Mouse (Mus musculus) layer of hippocampus, postnatal 36 days (tissue): ENCODE measurements around the gene Znrf2. TPM values are rescaled to one million over a fixed set of nuclear protein-coding genes. Genes with fewer than 3 reads are reported as not detected.
A peak's percentile ranks its signal among the peaks of the same experiment; 100 is the strongest.

Source experiments
- DNase-seq, 2 experiments: peaks; one replicate each; pipeline ENCODE4 v3.0.0; 2022
- total RNA-seq, 2 experiments: library from RNA; stranded (reverse); gene quantifications; 2 replicates each; pipeline ENCODE4 v1.2.3; 2021

Znrf2 gene
- 10 to 100 TPM; 23.0 to 23.6 TPM for total RNA-seq

- peak; percentile 92 to 93 for DNase-seq
Observed at GRCm38 (mm10) chr6:54816388-54817065, at the start of gene Znrf2. Znrf2 (plus strand) TSS chr6:54816916.

GRCm38 (mm10) chr6:54767746-54768145 lies 49.0 kb upstream of the Znrf2 start:
- no peak for DNase-seq

GRCm38 (mm10) chr6:54770766-54771165 lies 46.0 kb upstream of the Znrf2 start:
- DNase-seq: no peak

- DNase-seq: peak; percentile 38 to 54
Observed at GRCm38 (mm10) chr6:54771171-54771570, 45.5 kb upstream of the Znrf2 start.

DNA sequence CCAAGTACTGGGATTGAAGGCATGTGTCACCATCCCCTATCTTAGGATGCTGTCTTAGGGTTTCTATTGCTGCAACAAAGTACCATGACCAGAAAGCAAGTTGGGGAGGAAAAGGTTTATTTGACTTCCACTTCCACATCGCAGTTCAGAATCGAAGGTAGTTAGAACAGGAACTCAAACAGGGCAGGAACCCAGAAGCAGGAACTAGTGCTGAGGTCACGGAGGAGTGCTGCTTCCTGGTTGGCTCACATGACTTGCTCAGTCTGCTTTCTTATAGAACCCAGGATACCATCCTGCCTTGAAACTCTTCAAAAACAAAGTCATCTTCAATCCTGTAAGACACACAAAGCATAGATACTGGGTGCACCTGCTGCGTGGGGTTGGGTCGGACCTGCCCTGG lies 44.6 kb upstream of the Znrf2 start:
- DNase-seq: no peak

DNA sequence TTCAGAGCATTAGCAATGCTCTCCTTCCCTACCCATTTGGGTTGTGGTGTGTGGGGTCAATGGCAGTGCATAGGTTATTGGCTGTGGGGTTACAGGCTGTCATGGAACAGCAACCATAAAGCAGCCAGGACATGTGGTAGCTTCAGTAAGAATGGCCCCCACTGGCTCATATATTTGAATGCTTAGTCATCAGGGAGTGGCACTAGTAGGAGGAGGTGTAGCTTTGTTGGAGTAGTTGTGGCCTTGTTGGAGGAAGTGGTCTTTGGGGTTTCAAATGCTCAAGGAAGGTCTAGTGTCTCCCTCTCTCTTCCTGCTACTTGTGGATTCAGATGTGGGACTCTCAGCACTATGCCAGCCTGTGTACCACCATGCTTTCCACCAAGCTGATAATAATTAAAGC lies 41.0 kb upstream of the Znrf2 start:
- DNase-seq: no peak

- DNase-seq: no peak
Observed at GRCm38 (mm10) chr6:54777661-54778060, 39.1 kb upstream of the Znrf2 start.

DNA sequence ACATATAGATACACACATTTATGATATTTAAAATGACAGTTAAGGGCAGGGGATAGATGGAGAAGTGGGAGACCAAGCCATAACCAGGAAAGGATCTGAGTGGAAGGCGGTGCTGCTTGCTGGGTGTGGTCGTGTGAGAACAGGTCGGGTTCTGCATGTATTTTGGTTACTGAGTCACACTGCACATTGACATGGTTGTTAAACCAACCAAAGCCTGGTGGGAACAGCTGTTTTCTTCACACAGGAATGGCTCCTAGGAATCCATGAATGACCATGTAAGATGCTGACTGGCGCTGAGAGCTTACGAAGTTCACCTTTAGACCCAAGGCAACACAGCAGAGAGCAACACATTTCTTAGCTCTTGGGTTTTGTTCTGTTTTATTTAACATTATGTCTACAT lies 36.7 kb upstream of the Znrf2 start:
- no peak for DNase-seq

DNA sequence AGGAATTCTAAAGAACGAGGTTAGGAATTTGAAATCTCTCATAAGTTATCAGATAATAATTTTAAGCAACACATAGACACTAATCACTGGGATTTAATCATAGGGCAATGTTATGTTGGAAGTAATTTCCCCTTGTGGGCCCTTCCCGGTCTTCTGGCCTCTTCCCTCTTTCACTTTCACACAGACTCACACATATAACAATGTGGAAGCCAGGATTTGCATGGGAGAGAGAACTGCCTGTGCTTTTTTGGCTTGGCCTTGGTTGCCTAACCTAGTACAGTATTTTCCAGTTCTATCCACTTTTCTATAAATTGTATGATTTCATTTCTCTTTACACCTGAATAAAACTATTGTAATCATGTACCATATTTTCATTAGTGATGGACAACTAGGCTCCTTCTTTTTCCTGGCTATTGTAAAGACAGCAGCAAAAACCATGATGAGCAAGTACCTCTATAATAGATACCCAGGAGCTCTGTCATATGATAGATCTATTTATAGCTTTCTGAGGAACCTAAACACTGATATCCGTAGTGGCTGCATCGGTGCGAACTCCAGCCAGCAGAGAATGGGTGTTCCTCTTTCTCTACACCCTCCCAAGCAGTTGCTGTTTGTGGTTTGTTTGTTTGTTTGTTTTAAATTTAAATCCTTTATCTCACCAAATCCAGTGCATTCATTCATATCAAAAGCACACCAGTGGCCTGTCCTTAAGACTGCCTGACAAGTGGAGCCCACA lies 36.0 kb upstream of the Znrf2 start:
- no peak for DNase-seq

GRCm38 (mm10) chr6:54781881-54782280 lies 34.8 kb upstream of the Znrf2 start:
- no peak for DNase-seq

DNA sequence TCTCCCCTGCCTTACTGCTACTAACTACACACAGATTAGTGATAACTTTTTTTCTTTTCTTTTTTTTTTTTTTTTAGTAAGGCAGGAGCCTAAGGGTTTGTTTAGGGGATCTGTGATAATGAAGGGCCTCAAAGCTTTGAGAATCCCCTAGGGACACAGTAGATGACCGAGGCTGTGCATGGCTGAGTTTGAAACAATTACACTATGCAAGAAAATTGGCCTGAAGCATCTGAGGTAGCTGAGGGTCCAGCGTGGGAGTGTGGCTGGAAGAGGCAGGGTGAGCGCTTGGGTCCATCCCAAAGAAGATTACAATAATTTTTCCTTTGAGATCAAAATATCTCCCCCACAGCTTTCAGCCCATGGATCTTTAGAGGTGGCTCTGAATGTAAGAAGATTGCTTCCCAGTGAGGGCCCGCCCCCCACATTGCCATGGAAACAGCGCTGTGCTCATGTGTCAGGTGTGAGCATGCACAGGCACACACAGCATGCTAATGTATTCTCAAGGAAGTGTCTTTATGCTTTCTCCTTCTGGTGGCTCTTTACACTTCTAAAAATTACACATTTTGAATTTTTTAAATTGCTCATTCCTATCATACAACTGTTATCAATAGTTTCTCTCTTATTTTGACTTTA lies 31.5 kb upstream of the Znrf2 start:
- DNase-seq: peak; percentile 45 to 46

DNA sequence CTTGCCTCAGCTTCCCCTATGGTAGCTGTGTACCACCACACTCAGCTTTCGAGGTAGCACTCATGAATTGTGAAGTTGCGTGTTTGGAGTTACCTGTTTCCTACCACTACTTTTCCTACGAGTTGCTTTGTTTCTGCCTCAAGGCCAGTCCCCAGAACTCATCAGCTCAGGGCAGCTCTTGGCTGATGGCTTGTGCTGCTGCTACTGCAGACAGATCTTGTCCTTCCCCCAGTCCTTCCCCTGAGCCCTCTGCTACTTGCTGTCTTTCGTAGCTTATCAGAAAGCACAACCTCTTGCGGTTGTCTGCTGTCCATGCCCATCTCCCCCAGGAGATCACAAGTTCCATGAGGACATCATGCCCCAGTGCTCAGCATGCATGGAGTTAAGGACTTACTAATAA lies 29.9 kb upstream of the Znrf2 start:
- DNase-seq: no peak

GRCm38 (mm10) chr6:54788493-54788892 lies 28.2 kb upstream of the Znrf2 start:
- no peak for DNase-seq

GRCm38 (mm10) chr6:54789139-54789538 lies 27.6 kb upstream of the Znrf2 start:
- DNase-seq: no peak

GRCm38 (mm10) chr6:54790071-54790470 lies 26.6 kb upstream of the Znrf2 start:
- DNase-seq: no peak

GRCm38 (mm10) chr6:54793853-54794252 lies 22.9 kb upstream of the Znrf2 start:
- DNase-seq: no peak

DNA sequence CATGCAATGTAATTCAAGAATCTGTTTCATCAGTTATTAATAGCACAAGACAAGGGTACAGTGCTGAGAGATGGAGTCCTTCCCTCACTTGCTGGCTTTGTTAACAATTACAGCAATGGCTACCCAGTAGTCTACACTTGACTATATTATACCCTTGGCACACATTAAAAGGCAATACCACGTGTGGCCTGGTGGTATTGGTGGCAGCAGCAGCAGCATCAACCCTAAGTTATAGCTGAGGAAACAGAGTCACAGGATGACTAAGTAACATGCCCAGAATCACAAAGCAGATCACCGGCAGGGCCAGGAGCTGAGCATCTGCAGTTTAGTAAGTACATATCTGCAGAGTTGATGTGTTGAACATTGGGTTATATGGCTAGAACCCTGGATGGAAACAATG lies 22.3 kb upstream of the Znrf2 start:
- DNase-seq: no peak

GRCm38 (mm10) chr6:54794991-54795390 lies 21.7 kb upstream of the Znrf2 start:
- no peak for DNase-seq

DNA sequence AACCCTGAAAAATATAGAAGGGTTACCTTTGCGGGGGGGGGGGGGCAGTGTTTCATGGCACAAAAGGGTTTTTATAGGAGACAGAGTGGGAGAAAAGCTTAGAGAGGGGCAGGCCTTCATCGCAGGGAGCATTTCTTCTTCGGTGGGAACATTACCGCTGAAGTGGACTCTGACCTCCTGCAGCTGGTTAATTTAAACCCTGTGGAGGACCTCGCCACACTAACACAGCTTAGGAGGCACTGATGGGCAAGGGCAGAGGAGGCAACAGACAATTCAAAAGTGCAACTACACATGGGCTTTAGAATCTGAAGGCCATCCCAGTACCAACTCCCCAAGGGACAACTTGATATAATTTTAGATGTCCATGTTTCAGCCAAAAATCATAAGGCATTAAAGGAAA lies 20.7 kb upstream of the Znrf2 start:
- no peak for DNase-seq

DNA sequence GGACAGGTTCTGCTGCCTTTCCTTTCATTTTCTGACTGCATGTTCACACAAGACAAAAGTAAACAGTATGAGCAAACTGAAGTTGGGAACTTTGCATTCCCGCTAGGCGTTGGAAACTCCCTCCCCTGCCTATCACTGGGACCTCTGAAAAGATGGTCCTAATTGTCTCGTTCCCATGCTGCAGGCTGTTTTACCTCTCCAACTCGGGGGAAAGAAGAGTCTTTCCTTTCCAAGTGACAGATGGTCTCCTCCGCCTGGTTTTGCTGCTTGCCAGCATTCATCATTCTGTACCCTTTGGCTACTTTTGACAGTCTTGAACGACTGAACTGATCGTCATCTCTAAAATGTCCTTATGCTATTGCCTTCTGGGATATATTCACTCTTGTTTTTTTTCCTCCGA lies 14.4 kb upstream of the Znrf2 start:
- peak; percentile 37 to 45 for DNase-seq

DNA sequence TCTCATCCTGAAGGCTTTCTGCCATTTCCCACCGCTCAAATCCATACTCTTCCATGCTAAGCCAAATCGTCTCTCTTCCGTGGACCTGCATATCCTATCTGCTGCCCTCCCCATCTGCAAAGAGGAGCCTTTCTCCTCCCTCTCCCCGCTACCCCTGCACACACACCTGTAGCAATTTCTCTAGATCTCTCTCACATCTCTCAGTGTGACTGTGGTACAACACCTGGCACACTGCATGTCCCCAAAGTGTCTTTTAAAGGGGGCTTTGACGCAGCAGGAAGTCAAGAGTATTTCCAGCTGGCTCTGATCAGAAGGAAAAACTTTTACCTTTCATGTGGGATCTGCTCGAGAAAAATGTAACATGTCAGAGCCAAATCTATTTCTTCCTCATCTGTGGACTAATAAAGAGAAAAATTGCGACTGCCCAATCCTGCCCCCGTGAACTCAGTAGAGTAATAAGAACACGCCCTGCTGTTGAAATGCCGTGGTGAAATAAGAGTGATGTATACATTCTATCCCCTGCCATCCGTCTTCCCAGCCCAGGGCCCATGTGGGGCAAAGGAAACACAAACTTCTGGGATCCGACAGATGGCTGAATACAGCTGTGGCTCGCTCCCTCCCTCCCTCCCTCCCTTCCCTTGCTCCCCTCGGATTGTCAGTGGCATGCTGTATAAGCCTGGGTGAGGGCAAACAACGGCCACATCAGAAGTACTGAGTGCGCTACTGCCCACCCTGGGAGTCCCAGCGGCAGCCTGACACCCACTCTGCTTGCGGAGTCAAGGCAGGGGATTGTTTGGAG lies 12.5 kb upstream of the Znrf2 start:
- DNase-seq: no peak

- DNase-seq: no peak
Observed at GRCm38 (mm10) chr6:54805779-54806178, 10.9 kb upstream of the Znrf2 start.
